Mouse (Mus musculus) bone marrow, adult 2 months (tissue): Measurements from ENCODE around the gene Ankrd39.

Experiments used
- CTCF ChIP-seq: fragments of 200-500 bp; IDR thresholded peaks from 2 replicates; pipeline ENCODE4 v1.5.1; 2011; ENCODE audit warnings: low read length, control low read depth; ENCODE audit not compliant: control insufficient read depth, insufficient read depth
- POLR2A ChIP-seq: fragments of 200-500 bp; IDR thresholded peaks from 2 replicates; pipeline ENCODE4 v1.6.1; 2011; ENCODE audit warnings: low read depth, mild to moderate bottlenecking, control low read depth, low read length, borderline replicate concordance; ENCODE audit not compliant: control insufficient read depth

DNA sequence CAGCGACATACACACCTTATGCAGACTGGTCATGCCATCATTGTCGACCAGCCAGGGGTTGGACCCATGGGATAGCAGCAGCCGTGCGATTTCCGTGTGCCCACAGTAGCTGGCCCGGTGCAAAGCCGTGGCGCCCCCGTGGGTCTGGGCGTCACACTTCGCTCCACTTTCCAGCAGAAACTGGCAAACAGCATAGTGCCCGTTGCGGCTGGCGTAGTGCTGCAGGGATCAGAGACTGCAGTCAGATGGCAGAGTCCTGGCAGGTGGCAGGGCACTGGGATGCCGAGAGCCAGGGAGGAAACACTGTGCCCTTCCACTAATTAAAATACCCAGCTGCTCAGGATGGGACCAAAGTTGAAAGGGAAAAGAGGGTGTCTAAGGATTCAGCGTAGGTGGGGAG, 5.4 kb downstream of the Ankrd39 start:
- TF ChIP-seq POLR2A (no peak), CTCF (no peak)
